Mouse (Mus musculus): ENCODE data around the gene Fstl4. TPM values are rescaled to one million over a fixed set of nuclear protein-coding genes. Genes with fewer than 3 reads are reported as not detected.

The Fstl4 gene
- polyA plus RNA-seq, 1 experiment = 0.05 TPM

DNA sequence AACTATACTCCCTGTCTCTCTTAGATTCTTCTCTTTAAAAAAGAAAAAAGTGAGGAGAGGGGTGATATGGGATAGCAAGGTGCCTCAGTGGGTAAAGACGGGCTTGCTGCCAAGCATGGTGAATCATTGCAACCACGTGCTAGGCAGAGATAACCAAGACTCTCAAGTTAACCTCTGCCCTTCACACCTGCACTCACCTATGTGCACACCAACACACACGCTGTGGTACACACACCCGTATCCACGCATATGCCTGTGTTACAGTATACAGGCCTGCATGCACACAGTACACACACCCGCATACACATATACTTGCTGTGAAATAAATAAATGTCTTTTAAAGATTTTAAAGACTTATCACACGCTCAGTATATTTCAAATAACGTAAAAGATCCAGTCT lies 375.8 kb downstream of the Fstl4 start:
- TF ChIP-seq POLR2A (IDR thresholded peaks at IDR 0.05; ENCODE audit: low read depth, low read length) (no peak), CTCF (conservative IDR thresholded peaks at IDR 0.05; ENCODE audit: insufficient read depth, insufficient read length, low read depth, low read length) (no peak)
- 83% methylated on average over 8 of the region's 8 CpGs for WGBS

GRCm38 (mm10) chr11:53140722-53141400 lies 376.4 kb downstream of the Fstl4 start:
- Histone ChIP-seq H3K27me3 (replicated peaks; ENCODE audit: control insufficient read depth, insufficient read depth, low read length) (no peaks in the 10 kb centered on the region), H3K4me1 (ENCODE audit: control insufficient read depth, insufficient read depth, low read length) (no peaks in the 10 kb centered on the region), H3K4me3 (ENCODE audit: insufficient read depth, low read depth, low read length) (no peak overlapping the region), H3K36me3 (ENCODE audit: control insufficient read depth, insufficient read depth, low read length) (no peaks in the 10 kb centered on the region), H3K27ac (ENCODE audit: insufficient read depth, low read depth, low read length) (no peak overlapping the region)
- no peak for TF ChIP-seq CTCF (conservative IDR thresholded peaks at IDR 0.05; ENCODE audit: insufficient read depth, insufficient read length, low read depth, low read length)
- no peak for TF ChIP-seq POLR2A (IDR thresholded peaks at IDR 0.05; ENCODE audit: low read depth, low read length)
- no peak for DNase-seq
- WGBS = 85% methylated on average over 10 of the region's 10 CpGs

More for the DNA sequence above, 375.8 kb downstream of the Fstl4 start:
- Histone ChIP-seq H3K36me3 (ENCODE audit: control insufficient read depth, insufficient read depth, low read length) (no peaks in the 10 kb centered on the region), H3K4me3 (ENCODE audit: insufficient read depth, low read depth, low read length) (no peak overlapping the region), H3K27ac (ENCODE audit: insufficient read depth, low read depth, low read length) (no peak overlapping the region), H3K4me1 (ENCODE audit: control insufficient read depth, insufficient read depth, low read length) (no peaks in the 10 kb centered on the region), H3K27me3 (replicated peaks; ENCODE audit: control insufficient read depth, insufficient read depth, low read length) (no peaks in the 10 kb centered on the region)
- no peak for DNase-seq

DNA sequence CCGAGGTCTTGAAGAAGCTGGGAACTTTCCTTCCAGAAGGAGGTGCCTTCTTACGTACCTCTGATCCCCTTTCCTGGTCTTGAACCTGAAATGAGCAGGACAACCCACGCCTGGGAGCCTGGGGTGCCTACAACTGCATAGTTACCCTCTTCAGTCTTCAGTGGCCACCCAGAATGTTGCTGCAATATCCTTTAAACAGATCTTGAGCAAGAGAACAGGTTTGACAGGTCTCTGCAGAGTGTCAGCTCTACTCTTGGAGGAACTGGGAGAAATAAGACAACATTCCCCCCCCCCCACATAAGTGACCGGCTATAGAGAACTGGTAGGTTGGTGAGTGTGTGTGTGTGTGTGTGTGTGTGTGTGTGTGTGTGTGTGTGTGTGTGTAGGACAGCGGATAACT lies 379.1 kb downstream of the Fstl4 start:
- WGBS = 75% methylated on average over 5 of the region's 5 CpGs
- TF ChIP-seq CTCF (conservative IDR thresholded peaks at IDR 0.05; ENCODE audit: insufficient read depth, insufficient read length, low read depth, low read length) = no peak
- no peak for TF ChIP-seq POLR2A (IDR thresholded peaks at IDR 0.05; ENCODE audit: low read depth, low read length)
- H3K4me1 ChIP-seq (ENCODE audit: control insufficient read depth, insufficient read depth, low read length) = no peaks in the 10 kb centered on the region

GRCm38 (mm10) chr11:53144506-53144905 lies 380.1 kb downstream of the Fstl4 start:
- TF ChIP-seq POLR2A (IDR thresholded peaks at IDR 0.05; ENCODE audit: low read depth, low read length) (no peak), CTCF (conservative IDR thresholded peaks at IDR 0.05; ENCODE audit: insufficient read depth, insufficient read length, low read depth, low read length) (no peak)
- 66% methylated on average over 5 of the region's 5 CpGs for WGBS

More for the DNA sequence above, 379.1 kb downstream of the Fstl4 start:
- Histone ChIP-seq H3K27me3 (replicated peaks; ENCODE audit: control insufficient read depth, insufficient read depth, low read length) (no peaks in the 10 kb centered on the region), H3K36me3 (ENCODE audit: control insufficient read depth, insufficient read depth, low read length) (no peaks in the 10 kb centered on the region), H3K4me3 (ENCODE audit: insufficient read depth, low read depth, low read length) (no peak overlapping the region), H3K27ac (ENCODE audit: insufficient read depth, low read depth, low read length) (no peak overlapping the region)
- no peak for DNase-seq

DNA sequence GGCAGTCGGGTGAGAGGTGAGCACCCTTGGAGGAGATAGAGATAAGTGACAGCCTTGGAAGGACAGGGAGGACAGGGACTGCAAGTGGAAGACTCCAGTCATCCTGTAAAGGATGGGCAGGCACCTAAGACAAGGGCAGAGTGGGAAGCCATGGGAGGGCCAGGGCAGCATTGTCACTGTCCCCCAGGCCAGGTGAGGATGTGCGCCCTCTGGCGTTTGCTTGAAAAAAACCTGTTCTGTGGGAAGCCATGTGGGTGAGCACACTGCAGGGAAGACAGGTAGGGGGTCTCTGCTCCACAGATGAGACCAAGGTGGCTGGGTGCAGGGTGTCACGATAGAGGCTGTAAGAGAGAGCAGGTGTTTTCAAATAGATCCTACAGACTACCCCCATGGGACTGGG lies 381.9 kb downstream of the Fstl4 start:
- Histone ChIP-seq H3K27me3 (replicated peaks; ENCODE audit: control insufficient read depth, insufficient read depth, low read length) (no peaks in the 10 kb centered on the region), H3K4me3 (ENCODE audit: insufficient read depth, low read depth, low read length) (no peak overlapping the region), H3K36me3 (ENCODE audit: control insufficient read depth, insufficient read depth, low read length) (no peaks in the 10 kb centered on the region), H3K27ac (ENCODE audit: insufficient read depth, low read depth, low read length) (no peak overlapping the region), H3K4me1 (ENCODE audit: control insufficient read depth, insufficient read depth, low read length) (no peaks in the 10 kb centered on the region)
- DNase-seq = peak; percentile 31
- 38% methylated on average over 4 of the region's 4 CpGs for WGBS
- peak; percentile 62 for TF ChIP-seq CTCF (conservative IDR thresholded peaks at IDR 0.05; ENCODE audit: insufficient read depth, insufficient read length, low read depth, low read length)
- no peak for TF ChIP-seq POLR2A (IDR thresholded peaks at IDR 0.05; ENCODE audit: low read depth, low read length)

More at GRCm38 (mm10) chr11:53144506-53144905, 380.1 kb downstream of the Fstl4 start:
- Histone ChIP-seq H3K36me3 (ENCODE audit: control insufficient read depth, insufficient read depth, low read length) (no peaks in the 10 kb centered on the region), H3K4me3 (ENCODE audit: insufficient read depth, low read depth, low read length) (no peak overlapping the region), H3K27ac (ENCODE audit: insufficient read depth, low read depth, low read length) (no peak overlapping the region), H3K27me3 (replicated peaks; ENCODE audit: control insufficient read depth, insufficient read depth, low read length) (no peaks in the 10 kb centered on the region), H3K4me1 (ENCODE audit: control insufficient read depth, insufficient read depth, low read length) (no peaks in the 10 kb centered on the region)
- DNase-seq = no peak

DNA sequence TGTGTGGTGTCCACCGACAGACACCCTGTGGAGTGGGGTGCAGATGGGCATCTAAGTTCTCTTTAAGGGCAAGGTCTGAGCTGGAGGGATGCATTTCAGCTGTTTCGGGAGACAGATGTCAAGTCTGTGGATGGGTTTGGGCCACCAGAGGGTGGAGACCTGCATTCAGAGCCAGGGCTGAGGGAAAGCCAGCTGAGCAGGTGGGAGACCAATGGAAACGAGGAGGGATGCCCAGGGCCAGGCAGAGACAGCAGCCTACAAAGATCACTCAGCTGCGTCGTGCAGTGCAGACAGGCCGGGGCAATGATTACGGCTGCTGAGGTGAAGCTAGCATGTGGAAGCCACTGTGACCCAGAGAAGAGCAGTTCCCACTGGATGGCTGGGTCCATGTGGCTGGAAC lies 392.0 kb downstream of the Fstl4 start:
- Histone ChIP-seq H3K36me3 (ENCODE audit: control insufficient read depth, insufficient read depth, low read length) (no peaks in the 10 kb centered on the region), H3K27me3 (replicated peaks; ENCODE audit: control insufficient read depth, insufficient read depth, low read length) (no peaks in the 10 kb centered on the region), H3K4me3 (ENCODE audit: insufficient read depth, low read depth, low read length) (no peak overlapping the region), H3K27ac (ENCODE audit: insufficient read depth, low read depth, low read length) (no peak overlapping the region), H3K4me1 (ENCODE audit: control insufficient read depth, insufficient read depth, low read length) (no peaks in the 10 kb centered on the region)
- TF ChIP-seq CTCF (conservative IDR thresholded peaks at IDR 0.05; ENCODE audit: insufficient read depth, insufficient read length, low read depth, low read length) = no peak
- TF ChIP-seq POLR2A (IDR thresholded peaks at IDR 0.05; ENCODE audit: low read depth, low read length) = no peak
- WGBS = 42% methylated on average over 7 of the region's 7 CpGs
- DNase-seq = no peak

DNA sequence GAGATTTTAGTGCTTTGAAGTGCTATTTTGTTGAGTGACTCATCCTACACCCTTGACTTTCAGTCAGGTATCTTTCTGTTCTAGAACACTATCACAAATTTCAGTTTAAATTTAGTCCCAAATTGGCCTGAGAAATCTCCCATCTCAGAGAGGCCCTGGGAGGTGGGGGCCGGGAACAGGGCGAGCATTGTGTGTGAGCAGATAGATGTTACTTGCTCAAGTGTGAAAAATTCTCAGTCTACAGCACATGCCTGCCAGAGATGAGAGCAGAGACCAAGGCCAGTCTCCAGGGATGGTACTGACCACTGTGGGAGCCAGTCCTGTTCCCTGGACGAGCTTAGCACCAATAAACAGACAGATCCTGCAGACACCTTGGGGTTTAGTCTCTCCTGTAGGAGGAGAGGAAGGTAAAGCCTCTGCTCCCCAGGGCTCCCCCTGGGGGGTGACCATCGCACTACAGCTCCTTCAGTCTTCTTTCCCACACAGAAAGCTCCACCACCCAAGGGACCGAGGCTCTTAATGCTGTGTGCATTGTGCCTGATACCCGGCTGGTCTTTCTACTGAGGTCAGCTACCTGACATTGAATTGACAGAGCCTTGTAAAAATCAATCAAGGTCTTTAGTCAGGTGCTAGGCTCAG lies 393.3 kb downstream of the Fstl4 start:
- DNase-seq = no peak
- Histone ChIP-seq H3K4me3 (ENCODE audit: insufficient read depth, low read depth, low read length) (no peak overlapping the region), H3K27ac (ENCODE audit: insufficient read depth, low read depth, low read length) (no peak overlapping the region), H3K4me1 (ENCODE audit: control insufficient read depth, insufficient read depth, low read length) (no peaks in the 10 kb centered on the region), H3K27me3 (replicated peaks; ENCODE audit: control insufficient read depth, insufficient read depth, low read length) (no peaks in the 10 kb centered on the region), H3K36me3 (ENCODE audit: control insufficient read depth, insufficient read depth, low read length) (no peaks in the 10 kb centered on the region)
- TF ChIP-seq CTCF (conservative IDR thresholded peaks at IDR 0.05; ENCODE audit: insufficient read depth, insufficient read length, low read depth, low read length) = no peak
- no peak for TF ChIP-seq POLR2A (IDR thresholded peaks at IDR 0.05; ENCODE audit: low read depth, low read length)
- WGBS = 64% methylated on average over 6 of the region's 6 CpGs

Data from kidney, adult 2 months (tissue).